Mouse (Mus musculus): ENCODE results near the gene Vsig10.

- no peak for TF ChIP-seq CTCF (IDR thresholded peaks at IDR 0.05; ENCODE audit: borderline replicate concordance, insufficient read depth, low read length)
- TF ChIP-seq POLR2A (IDR thresholded peaks at IDR 0.05; ENCODE audit: low read depth, low read length) = no peak
Observed at GRCm38 (mm10) chr5:117370592-117370991, 51.7 kb downstream of the Vsig10 start.
